Mouse (Mus musculus): Measurements from ENCODE around the gene Dtx2. TPM values are rescaled to one million over a fixed set of nuclear protein-coding genes. Genes with fewer than 3 reads are reported as not detected.

The Dtx2 gene
- total and polyA plus RNA-seq, 3 experiments, result 11.9 to 17.2 TPM; not detected in 1

GRCm38 (mm10) chr5:136082345-136082744 lies 87.7 kb downstream of the Dtx2 start:
- Histone ChIP-seq H3K79me2 (ENCODE audit: control insufficient read depth, insufficient read depth, low read length, poor library complexity) (no peaks in the 10 kb centered on the region), H3K4me1 (ENCODE audit: control insufficient read depth in 1 of 2, insufficient read depth in 2 of 2, low read length in 2 of 2) (peaks cover 4 to 17% of the 10 kb centered on the region in 2 experiments), H3K9me3 (replicated peaks; ENCODE audit: insufficient read depth, low read length) (no peaks in the 10 kb centered on the region), H3K36me3 (ENCODE audit: control insufficient read depth in 1 of 2, insufficient read depth in 2 of 2, low read length in 2 of 2) (peaks cover 0 to 3% of the 10 kb centered on the region in 2 experiments; a peak in 2 of 4 replicates), H3K9ac (ENCODE audit: control insufficient read depth, low read depth, low read length, poor library complexity, severe bottlenecking) (no peak overlapping the region), H3K27me3 (ENCODE audit: control insufficient read depth in 1 of 2, insufficient read depth in 2 of 2, low read length in 2 of 2) (no peaks in the 10 kb centered on the region), H3K4me3 (ENCODE audit: control insufficient read depth in 1 of 2, insufficient read depth in 1 of 2, low read depth in 2 of 2, low read length in 2 of 2) (no peak overlapping the region), H3K27ac (ENCODE audit: control insufficient read depth, low read depth, low read length) (no peak overlapping the region)
- DNase-seq (ENCODE audit: low read depth, low spot score), result peak; percentile 66
- no peak for TF ChIP-seq MYC (IDR thresholded peaks at IDR 0.05; ENCODE audit: low read depth, low read length)
- TF ChIP-seq RAD21 (IDR thresholded peaks at IDR 0.05; ENCODE audit: low read depth, low read length), result peak; percentile 24
- peak; percentile 50 for TF ChIP-seq SMC3 (IDR thresholded peaks at IDR 0.05; ENCODE audit: low read depth, low read length)
- TF ChIP-seq CTCF (IDR thresholded peaks at IDR 0.05 in 2 of 3, conservative IDR thresholded peaks at IDR 0.05 in 1 of 3; ENCODE audit: control insufficient read depth in 1 of 3, insufficient read depth in 1 of 3, low read depth in 2 of 3, low read length in 3 of 3, poor library complexity in 1 of 3, severe bottlenecking in 1 of 3), result peak; percentile 40 to 80 (median 72)

Other genes with a start within 250 kb of the Dtx2 start
- gene Styxl1, start 216.4 kb upstream of the Dtx2 start, total RNA-seq (2012; rRNA removed), result not detected in 2 replicates
- gene Styxl1, start 216.4 kb upstream of the Dtx2 start, polyA plus RNA-seq (2012; ENCODE audit: insufficient read depth in 1 of 2, insufficient read length in 2 of 2, low read depth in 1 of 2, low replicate concordance in 2 of 2, missing spikeins in 1 of 2), result under 1 TPM in 1 of 2 experiments, not detected in 1; 0.17 TPM
- 207 and 241 TPM in 2 replicates for gene Mdh2, start 216.3 kb upstream of the Dtx2 start, total RNA-seq (2012; rRNA removed)
- gene Mdh2, start 216.3 kb upstream of the Dtx2 start, polyA plus RNA-seq (2012; ENCODE audit: insufficient read depth in 1 of 2, insufficient read length in 2 of 2, low read depth in 1 of 2, low replicate concordance in 2 of 2, missing spikeins in 1 of 2), result 1,000 to 10,000 TPM in 1 of 2 experiments, 100 to 1,000 TPM in 1; 465 to 1,097 TPM
- gene Srrm3, start 187.9 kb upstream of the Dtx2 start, total RNA-seq (2012; rRNA removed), result not detected in 2 replicates
- gene Srrm3, start 187.9 kb upstream of the Dtx2 start, polyA plus RNA-seq (2012; ENCODE audit: insufficient read depth in 1 of 2, insufficient read length in 2 of 2, low read depth in 1 of 2, low replicate concordance in 2 of 2, missing spikeins in 1 of 2), result not detected
- not detected in 2 replicates for gene Hspb1, start 106.9 kb upstream of the Dtx2 start, total RNA-seq (2012; rRNA removed)
- not detected for gene Hspb1, start 106.9 kb upstream of the Dtx2 start, polyA plus RNA-seq (2012; ENCODE audit: insufficient read depth in 1 of 2, insufficient read length in 2 of 2, low read depth in 1 of 2, low replicate concordance in 2 of 2, missing spikeins in 1 of 2)
- gene Ywhag, start 60.2 kb upstream of the Dtx2 start, total RNA-seq (2012; rRNA removed), result 109 and 116 TPM in 2 replicates
- 100 to 1,000 TPM; 268 to 295 TPM for gene Ywhag, start 60.2 kb upstream of the Dtx2 start, polyA plus RNA-seq (2012; ENCODE audit: insufficient read depth in 1 of 2, insufficient read length in 2 of 2, low read depth in 1 of 2, low replicate concordance in 2 of 2, missing spikeins in 1 of 2)
- 0.95 and 1.1 TPM in 2 replicates for gene Ssc4d, start 20.3 kb upstream of the Dtx2 start, total RNA-seq (2012; rRNA removed)
- gene Ssc4d, start 20.3 kb upstream of the Dtx2 start, polyA plus RNA-seq (2012; ENCODE audit: insufficient read depth in 1 of 2, insufficient read length in 2 of 2, low read depth in 1 of 2, low replicate concordance in 2 of 2, missing spikeins in 1 of 2), result 1 to 10 TPM in 1 of 2 experiments, not detected in 1; 2.1 TPM
- not detected in 2 replicates for gene Zp3, start 14.7 kb upstream of the Dtx2 start, total RNA-seq (2012; rRNA removed)
- not detected for gene Zp3, start 14.7 kb upstream of the Dtx2 start, polyA plus RNA-seq (2012; ENCODE audit: insufficient read depth in 1 of 2, insufficient read length in 2 of 2, low read depth in 1 of 2, low replicate concordance in 2 of 2, missing spikeins in 1 of 2)
- not detected in 2 replicates for gene Upk3b, start 43.7 kb downstream of the Dtx2 start, total RNA-seq (2012; rRNA removed)
- not detected for gene Upk3b, start 43.7 kb downstream of the Dtx2 start, polyA plus RNA-seq (2012; ENCODE audit: insufficient read depth in 1 of 2, insufficient read length in 2 of 2, low read depth in 1 of 2, low replicate concordance in 2 of 2, missing spikeins in 1 of 2)
- not detected in 2 replicates for gene Upk3bl, start 59.7 kb downstream of the Dtx2 start, total RNA-seq (2012; rRNA removed)
- not detected for gene Upk3bl, start 59.7 kb downstream of the Dtx2 start, polyA plus RNA-seq (2012; ENCODE audit: insufficient read depth in 1 of 2, insufficient read length in 2 of 2, low read depth in 1 of 2, low replicate concordance in 2 of 2, missing spikeins in 1 of 2)
- 1.4 and 1.6 TPM in 2 replicates for gene Rasa4, start 89.1 kb downstream of the Dtx2 start, total RNA-seq (2012; rRNA removed)
- 1 to 10 TPM in 1 of 2 experiments, not detected in 1; 2.5 TPM for gene Rasa4, start 89.1 kb downstream of the Dtx2 start, polyA plus RNA-seq (2012; ENCODE audit: insufficient read depth in 1 of 2, insufficient read length in 2 of 2, low read depth in 1 of 2, low replicate concordance in 2 of 2, missing spikeins in 1 of 2)
- 316 and 318 TPM in 2 replicates for gene Polr2j, start 121.8 kb downstream of the Dtx2 start, total RNA-seq (2012; rRNA removed)
- 100 to 1,000 TPM in 1 of 2 experiments, not detected in 1; 269 TPM for gene Polr2j, start 121.8 kb downstream of the Dtx2 start, polyA plus RNA-seq (2012; ENCODE audit: insufficient read depth in 1 of 2, insufficient read length in 2 of 2, low read depth in 1 of 2, low replicate concordance in 2 of 2, missing spikeins in 1 of 2)
- gene Lrwd1, start 141.3 kb downstream of the Dtx2 start, total RNA-seq (2012; rRNA removed), result 98.2 and 103 TPM in 2 replicates
- 100 to 1,000 TPM in 1 of 2 experiments, not detected in 1; 133 TPM for gene Lrwd1, start 141.3 kb downstream of the Dtx2 start, polyA plus RNA-seq (2012; ENCODE audit: insufficient read depth in 1 of 2, insufficient read length in 2 of 2, low read depth in 1 of 2, low replicate concordance in 2 of 2, missing spikeins in 1 of 2)
- gene Alkbh4, start 141.3 kb downstream of the Dtx2 start, total RNA-seq (2012; rRNA removed), result 17.1 and 23.2 TPM in 2 replicates
- 10 to 100 TPM in 1 of 2 experiments, not detected in 1; 24.2 TPM for gene Alkbh4, start 141.3 kb downstream of the Dtx2 start, polyA plus RNA-seq (2012; ENCODE audit: insufficient read depth in 1 of 2, insufficient read length in 2 of 2, low read depth in 1 of 2, low replicate concordance in 2 of 2, missing spikeins in 1 of 2)
- 26.6 and 33.6 TPM in 2 replicates for gene Orai2, start 175.9 kb downstream of the Dtx2 start, total RNA-seq (2012; rRNA removed)
- 10 to 100 TPM in 1 of 2 experiments, not detected in 1; 35.7 TPM for gene Orai2, start 175.9 kb downstream of the Dtx2 start, polyA plus RNA-seq (2012; ENCODE audit: insufficient read depth in 1 of 2, insufficient read length in 2 of 2, low read depth in 1 of 2, low replicate concordance in 2 of 2, missing spikeins in 1 of 2)
- gene Prkrip1, start 204.2 kb downstream of the Dtx2 start, total RNA-seq (2012; rRNA removed), result 55.1 and 55.6 TPM in 2 replicates
- gene Prkrip1, start 204.2 kb downstream of the Dtx2 start, polyA plus RNA-seq (2012; ENCODE audit: insufficient read depth in 1 of 2, insufficient read length in 2 of 2, low read depth in 1 of 2, low replicate concordance in 2 of 2, missing spikeins in 1 of 2), result 10 to 100 TPM in 1 of 2 experiments, not detected in 1; 84.1 TPM

Data from MEL (cell line).